Mouse (Mus musculus) left cerebral cortex, adult 18-20 months (tissue): ENCODE measurements at regions not wholly inside any gene's neighbourhood (a gene's known extent, or its start where the extent isn't known, plus 50 kb on each side); places are given as distances from the start of the nearest gene placed in this dataset.

Source experiments
- DNase-seq, 2 experiments: peaks; one replicate each; pipeline ENCODE4 v3.0.0; 2021 to 2022; ENCODE audit warnings: low spot score in 2 of 2, mixed read lengths in 1 of 2

- no peak for DNase-seq
Observed at GRCm38 (mm10) chr12:106567116-106567515, 557.1 kb downstream of the Vrk1 start.

DNA sequence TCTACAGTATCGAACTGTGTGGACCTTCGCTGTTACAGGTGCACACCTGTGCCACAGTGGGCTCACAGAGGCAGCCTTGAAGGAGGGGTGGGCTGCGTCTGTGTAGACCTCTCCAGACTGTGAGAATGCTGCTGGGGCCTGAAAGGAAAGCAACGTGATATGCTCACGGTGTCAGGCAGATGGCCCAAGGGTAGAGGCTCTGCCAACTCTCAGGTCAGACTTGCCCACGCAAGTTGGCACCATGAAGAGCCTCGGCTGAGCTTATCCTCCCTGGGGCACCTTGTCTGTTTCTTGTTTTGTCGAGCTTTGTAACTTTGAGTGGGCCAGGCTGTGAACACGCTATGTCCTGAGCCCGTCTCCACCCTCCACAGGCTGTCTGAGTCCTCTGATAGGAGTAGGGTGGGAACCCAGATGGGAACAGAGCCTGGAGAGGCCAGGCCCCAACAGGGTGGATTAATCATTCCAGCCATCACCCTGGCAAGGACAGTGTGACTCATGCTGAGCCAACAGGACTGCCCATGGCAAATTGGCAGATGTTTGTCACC lies 558.6 kb downstream of the Vrk1 start:
- no peak for DNase-seq

DNA sequence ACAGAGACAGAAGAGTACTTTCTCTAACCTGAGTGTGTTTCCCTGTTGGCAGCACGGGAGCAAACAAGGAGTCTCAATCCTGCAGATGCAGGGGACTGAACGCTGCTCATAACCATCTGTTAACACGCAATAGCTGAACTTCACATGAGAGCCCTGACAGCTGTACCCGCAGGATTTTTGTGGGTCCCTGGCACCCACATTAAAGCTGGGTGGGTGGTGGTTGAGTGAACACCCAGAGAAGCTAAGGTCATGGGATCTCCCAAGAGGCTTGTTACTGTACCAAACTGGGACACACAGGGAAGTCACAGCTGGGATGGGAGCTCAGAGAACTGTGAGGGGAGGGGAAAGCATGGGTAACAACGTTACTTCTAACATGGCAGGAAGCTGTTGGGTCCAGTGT lies 562.9 kb downstream of the Vrk1 start:
- no peak for DNase-seq

- peak in 1 of 2 experiments; percentile 5 for DNase-seq
Observed at GRCm38 (mm10) chr12:106582760-106583159, 572.7 kb downstream of the Vrk1 start.

GRCm38 (mm10) chr12:106585626-106586025 lies 575.6 kb downstream of the Vrk1 start:
- DNase-seq, result no peak

DNA sequence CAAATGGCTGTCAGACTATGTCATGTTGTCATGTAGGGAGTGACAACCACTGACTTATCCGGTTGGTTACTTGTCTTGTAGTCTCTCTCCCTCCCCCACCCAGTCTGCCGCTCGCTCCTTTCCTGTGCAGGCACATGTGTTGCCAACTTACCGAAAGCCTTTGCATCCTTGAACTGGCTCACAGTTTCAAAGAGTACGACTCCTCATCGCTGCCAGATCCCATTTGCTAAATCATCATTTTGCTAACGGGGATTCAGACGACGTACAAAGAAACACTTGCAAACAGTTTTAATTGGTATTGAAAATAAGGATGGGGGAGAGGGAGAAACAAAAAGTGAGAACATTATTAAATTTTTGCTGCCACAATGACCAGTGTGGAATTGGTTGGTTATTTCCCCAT lies 582.7 kb downstream of the Vrk1 start:
- DNase-seq, result no peak

DNA sequence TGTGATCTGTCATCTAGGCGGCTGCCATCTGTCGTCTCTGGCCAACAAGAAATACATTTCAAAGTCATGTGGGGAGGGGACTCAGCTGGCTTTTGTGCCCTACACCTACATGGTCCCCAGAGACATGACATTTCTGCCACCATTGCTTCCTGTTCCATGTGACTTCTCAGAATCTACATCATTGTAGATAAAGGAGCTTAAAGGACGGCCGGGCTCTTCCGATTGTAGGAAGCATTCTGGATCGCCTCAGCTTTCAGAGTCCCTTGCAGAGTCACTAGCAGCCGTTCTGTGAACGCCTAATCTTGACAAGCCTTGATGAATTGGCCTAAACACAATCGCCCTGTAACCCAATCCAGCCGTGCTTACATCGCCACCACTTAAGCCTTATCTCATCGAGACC lies 587.6 kb downstream of the Vrk1 start:
- no peak for DNase-seq

- no peak for DNase-seq
Observed at GRCm38 (mm10) chr12:106607240-106607639, 597.2 kb downstream of the Vrk1 start.

GRCm38 (mm10) chr12:106607655-106608337 lies 597.8 kb downstream of the Vrk1 start:
- DNase-seq, result no peak

DNA sequence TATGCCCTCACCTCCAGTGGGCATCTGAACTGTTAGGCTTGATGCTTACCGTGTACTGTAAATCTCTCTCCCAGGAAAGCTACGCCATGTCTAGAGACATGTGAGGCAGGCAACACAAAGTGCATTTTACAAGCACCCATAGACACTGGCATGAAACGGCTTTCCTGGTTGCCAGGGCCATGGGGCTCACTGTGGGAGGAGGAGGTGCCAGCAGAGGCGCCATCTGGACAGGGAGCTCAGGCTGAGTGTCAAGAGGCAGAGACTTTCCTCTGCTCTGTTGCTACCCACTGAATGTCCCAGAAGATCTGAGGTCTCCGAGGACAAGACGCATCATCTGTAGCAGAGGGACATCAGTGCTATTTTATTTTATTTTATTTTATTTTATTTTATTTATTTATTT lies 608.7 kb downstream of the Vrk1 start:
- DNase-seq, result no peak

DNA sequence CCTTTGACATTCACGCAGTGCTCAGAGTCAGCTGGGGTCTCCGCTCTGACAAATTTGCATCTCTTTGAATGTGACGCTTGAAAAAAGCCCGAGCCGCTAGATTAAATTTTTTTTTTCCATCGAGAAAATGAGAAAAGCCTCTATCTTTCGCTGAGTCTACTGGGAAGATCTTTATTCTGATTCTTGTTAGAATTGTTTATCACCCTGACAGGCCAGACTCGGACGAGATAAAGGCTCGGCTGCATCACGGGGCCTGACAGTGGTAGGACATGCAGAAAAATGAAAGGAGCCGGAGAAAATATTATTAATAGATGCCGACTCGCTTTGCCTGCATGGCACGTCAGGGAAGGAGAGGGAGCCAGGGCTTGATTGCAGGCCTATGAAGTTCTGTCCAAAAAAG lies 616.8 kb downstream of the Vrk1 start:
- DNase-seq, result no peak

DNA sequence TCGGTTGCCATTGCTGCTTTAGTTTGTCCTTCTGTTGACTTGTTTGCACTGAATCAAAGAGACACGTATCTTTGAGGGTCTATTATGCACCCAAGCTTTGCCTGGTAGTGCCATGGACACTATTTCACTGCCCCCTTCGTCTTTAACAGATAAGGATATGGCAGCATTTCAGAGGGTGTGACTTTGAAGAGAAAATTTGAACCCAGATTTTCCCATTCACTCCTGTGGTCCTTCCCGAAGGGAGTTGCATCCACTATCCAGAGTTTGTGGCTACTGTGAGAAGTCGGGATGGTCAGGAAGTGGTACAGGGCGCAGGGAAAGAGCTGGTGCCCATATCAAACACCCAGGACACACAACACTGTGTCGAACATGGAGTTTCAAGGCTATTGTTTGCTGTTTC lies 622.5 kb downstream of the Vrk1 start:
- DNase-seq, result no peak

DNA sequence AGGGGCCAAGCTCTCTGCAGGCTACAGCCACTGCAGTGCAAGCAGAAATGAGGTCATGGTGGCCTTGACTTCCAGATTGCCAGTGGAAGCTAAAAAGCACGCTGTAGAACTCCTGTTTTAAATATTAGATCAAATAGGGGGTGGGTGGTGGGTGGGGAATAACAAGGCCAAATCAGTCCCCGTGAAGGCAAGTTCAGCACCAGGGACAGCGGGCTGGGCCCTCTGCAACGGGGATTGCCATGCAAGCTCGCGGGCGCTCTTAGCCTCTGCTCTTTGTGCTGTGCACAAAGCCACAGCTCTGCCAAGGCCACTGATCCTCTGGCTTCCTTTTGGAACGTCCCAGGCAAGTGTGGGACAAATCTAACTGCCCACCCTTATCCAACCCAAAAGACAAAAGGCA lies 623.1 kb downstream of the Vrk1 start:
- no peak for DNase-seq

DNA sequence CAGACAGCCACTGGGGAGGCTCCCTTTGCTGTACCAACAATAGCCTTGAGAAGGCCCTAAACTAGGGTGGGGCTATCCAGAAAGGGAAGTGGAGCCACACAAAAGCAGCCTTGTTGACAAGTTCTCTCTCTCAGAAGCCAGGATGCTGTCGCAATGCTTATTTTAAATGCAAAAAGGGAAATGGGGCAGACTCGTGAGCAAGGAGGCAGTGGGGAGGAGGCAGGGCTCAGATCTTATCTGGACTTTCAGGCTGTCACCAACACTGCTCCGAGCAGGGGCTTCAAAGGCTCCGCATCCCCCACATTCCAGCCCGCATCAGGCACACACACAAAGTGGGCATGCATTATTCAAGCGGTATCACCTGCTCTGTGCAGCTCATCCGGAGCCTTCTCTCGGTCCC lies 648.3 kb downstream of the Vrk1 start:
- no peak for DNase-seq

GRCm38 (mm10) chr12:106673232-106673766 lies 663.3 kb downstream of the Vrk1 start:
- DNase-seq, result no peak

GRCm38 (mm10) chr12:106674741-106675140 lies 664.7 kb downstream of the Vrk1 start:
- no peak for DNase-seq

DNA sequence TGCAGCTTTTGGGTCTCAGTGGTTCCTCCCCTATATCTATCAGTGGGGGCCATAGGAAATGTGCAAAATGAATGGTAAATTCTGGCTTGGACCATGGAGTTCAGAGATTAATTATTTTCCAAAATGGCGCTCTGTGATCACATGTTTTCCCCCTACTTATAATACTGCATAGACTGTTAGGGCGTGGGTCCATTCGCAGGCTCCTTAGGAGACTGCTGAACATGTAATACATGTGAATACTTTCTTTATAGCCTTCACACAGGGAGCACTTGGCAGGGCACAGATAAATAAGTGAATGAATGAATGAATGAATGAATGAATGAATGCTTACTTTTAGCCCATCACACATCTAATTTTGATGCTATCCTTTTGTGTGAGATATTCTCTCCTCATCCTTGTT lies 666.1 kb downstream of the Vrk1 start:
- no peak for DNase-seq

- no peak for DNase-seq
Observed at GRCm38 (mm10) chr12:106676566-106676965, 666.5 kb downstream of the Vrk1 start.

DNA sequence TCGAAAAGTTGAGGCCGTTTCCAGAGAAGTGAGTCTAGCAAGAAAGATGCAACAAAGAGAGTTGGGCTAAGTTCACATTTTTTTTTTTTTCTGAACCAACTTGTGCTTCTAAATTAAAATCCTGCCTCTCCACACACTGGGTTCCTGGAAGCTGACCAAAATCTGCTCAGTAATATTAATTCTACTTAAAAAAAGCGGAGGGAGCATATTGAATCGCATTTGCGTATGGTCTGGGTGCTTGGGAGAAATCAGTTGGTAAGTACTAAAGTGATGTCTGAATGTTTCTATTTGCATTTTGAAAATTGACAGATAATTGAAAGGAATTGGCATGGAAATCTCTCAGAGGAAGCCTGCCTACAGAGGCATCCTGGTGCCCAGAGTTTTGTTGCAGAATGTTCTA lies 676.0 kb downstream of the Vrk1 start:
- no peak for DNase-seq

DNA sequence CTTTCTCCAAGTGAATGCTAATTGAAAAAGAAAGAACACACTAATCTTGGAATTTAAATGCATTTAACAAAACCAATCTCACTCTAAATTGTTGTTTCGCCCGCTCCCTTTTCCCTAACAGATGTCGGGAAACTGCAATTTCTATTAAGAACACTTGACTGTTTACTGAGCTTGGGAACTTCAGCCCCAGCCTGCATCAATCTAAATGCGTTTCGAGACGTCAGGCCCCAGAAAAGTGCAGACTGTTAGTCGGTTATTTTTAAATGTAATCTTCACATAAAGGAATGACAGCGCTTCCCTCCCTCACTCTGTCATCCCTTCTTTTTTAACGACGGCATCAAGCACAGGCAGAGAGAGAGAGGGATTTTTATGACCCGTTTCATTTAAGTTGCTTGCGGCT lies 677.7 kb downstream of the Vrk1 start:
- DNase-seq, result no peak

DNA sequence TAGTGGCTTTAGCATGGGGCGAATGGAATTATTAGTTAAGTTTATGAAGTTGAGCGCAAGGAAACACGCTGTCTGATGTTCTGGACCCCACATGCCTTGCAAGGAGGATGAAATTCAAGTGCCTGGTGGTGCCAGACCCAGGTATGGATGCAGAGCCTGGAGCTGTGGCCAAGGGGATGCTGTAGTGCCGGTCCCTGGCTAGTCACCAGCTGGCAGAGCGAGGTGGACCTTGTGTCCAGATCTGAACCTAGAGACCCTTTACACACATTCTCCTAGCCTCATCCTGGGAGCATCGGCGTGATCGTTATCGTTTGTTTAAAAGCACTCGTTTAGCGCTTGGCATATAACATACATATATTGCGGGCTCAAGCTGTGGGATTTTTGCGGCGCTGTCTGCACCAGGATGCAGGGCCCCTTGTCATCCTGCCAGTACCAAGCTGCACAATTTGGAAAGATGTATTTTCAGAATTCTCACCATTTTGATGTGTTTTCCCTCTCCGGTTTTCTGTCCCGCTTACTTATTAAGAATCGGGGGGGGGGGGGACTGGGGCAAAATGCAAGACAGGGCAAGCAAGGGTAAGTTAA lies 678.2 kb downstream of the Vrk1 start:
- no peak for DNase-seq

GRCm38 (mm10) chr12:106702958-106703357 lies 692.9 kb downstream of the Vrk1 start:
- DNase-seq, result no peak
